Mouse (Mus musculus): ENCODE results near the gene Fat3. TPM values are rescaled to one million over a fixed set of nuclear protein-coding genes. Genes with fewer than 3 reads are reported as not detected.

Gene Fat3
- polyA plus RNA-seq, 1 experiment from 2014 or later, result 6.6 TPM

GRCm38 (mm10) chr9:16344902-16345855 lies 155.9 kb downstream of the Fat3 start:
- no peak overlapping the region for H3K4me3 ChIP-seq (ENCODE audit: low read length)
- H3K9me3 ChIP-seq (ENCODE audit: control insufficient read depth, low read length), result no peaks in the 10 kb centered on the region
- H3K9ac ChIP-seq (ENCODE audit: low read depth, low read length), result no peak overlapping the region
- WGBS, result 74% methylated on average over 11 of the region's 11 CpGs
- H3K4me1 ChIP-seq (ENCODE audit: control insufficient read depth, insufficient read depth, low read length), result no peaks in the 10 kb centered on the region
- H3K36me3 ChIP-seq (ENCODE audit: control insufficient read depth, insufficient read depth, low read length), result no peaks in the 10 kb centered on the region
- H3K27me3 ChIP-seq (ENCODE audit: control insufficient read depth, insufficient read depth, low read length), result no peaks in the 10 kb centered on the region
- H3K27ac ChIP-seq (ENCODE audit: low read depth, low read length), result no peak overlapping the region
- H3K4me2 ChIP-seq (replicated peaks; ENCODE audit: low read depth, low read length), result no peak overlapping the region
- no peak for ATAC-seq (ENCODE audit: low FRiP score, low TSS enrichment)

GRCm38 (mm10) chr9:16343191-16343590 lies 157.9 kb downstream of the Fat3 start:
- ATAC-seq (ENCODE audit: low FRiP score, low TSS enrichment), result no peak
- Histone ChIP-seq H3K36me3 (ENCODE audit: control insufficient read depth, insufficient read depth, low read length) (no peaks in the 10 kb centered on the region), H3K4me3 (ENCODE audit: low read length) (no peak overlapping the region), H3K4me1 (ENCODE audit: control insufficient read depth, insufficient read depth, low read length) (no peaks in the 10 kb centered on the region), H3K27me3 (ENCODE audit: control insufficient read depth, insufficient read depth, low read length) (no peaks in the 10 kb centered on the region), H3K9me3 (ENCODE audit: control insufficient read depth, low read length) (no peaks in the 10 kb centered on the region), H3K9ac (ENCODE audit: low read depth, low read length) (no peak overlapping the region), H3K4me2 (replicated peaks; ENCODE audit: low read depth, low read length) (no peak overlapping the region), H3K27ac (ENCODE audit: low read depth, low read length) (no peak overlapping the region)
- WGBS, result 80% methylated on average over 2 of the region's 2 CpGs

- no peak for ATAC-seq (ENCODE audit: low FRiP score, low TSS enrichment)
- Histone ChIP-seq H3K9ac (ENCODE audit: low read depth, low read length) (no peak overlapping the region), H3K4me2 (replicated peaks; ENCODE audit: low read depth, low read length) (no peak overlapping the region), H3K36me3 (ENCODE audit: control insufficient read depth, insufficient read depth, low read length) (no peaks in the 10 kb centered on the region), H3K4me1 (ENCODE audit: control insufficient read depth, insufficient read depth, low read length) (no peaks in the 10 kb centered on the region), H3K27ac (ENCODE audit: low read depth, low read length) (no peak overlapping the region), H3K9me3 (ENCODE audit: control insufficient read depth, low read length) (no peaks in the 10 kb centered on the region), H3K4me3 (ENCODE audit: low read length) (no peak overlapping the region), H3K27me3 (ENCODE audit: control insufficient read depth, insufficient read depth, low read length) (no peaks in the 10 kb centered on the region)
- 90% methylated on average over 8 of the region's 8 CpGs for WGBS
Measured at GRCm38 (mm10) chr9:16342577-16342976, 158.5 kb downstream of the Fat3 start.

GRCm38 (mm10) chr9:16330290-16330984 lies 170.6 kb downstream of the Fat3 start:
- no peaks in the 10 kb centered on the region for H3K27me3 ChIP-seq (ENCODE audit: control insufficient read depth, insufficient read depth, low read length)
- no peak overlapping the region for H3K4me3 ChIP-seq (ENCODE audit: low read length)
- H3K36me3 ChIP-seq (ENCODE audit: control insufficient read depth, insufficient read depth, low read length), result no peaks in the 10 kb centered on the region
- H3K4me2 ChIP-seq (replicated peaks; ENCODE audit: low read depth, low read length), result no peak overlapping the region
- no peak overlapping the region for H3K27ac ChIP-seq (ENCODE audit: low read depth, low read length)
- H3K4me1 ChIP-seq (ENCODE audit: control insufficient read depth, insufficient read depth, low read length), result no peaks in the 10 kb centered on the region
- no peak overlapping the region for H3K9ac ChIP-seq (ENCODE audit: low read depth, low read length)
- WGBS, result 29% methylated on average over 3 of the region's 3 CpGs
- ATAC-seq (ENCODE audit: low FRiP score, low TSS enrichment), result no peak
- no peaks in the 10 kb centered on the region for H3K9me3 ChIP-seq (ENCODE audit: control insufficient read depth, low read length)

- H3K4me3 ChIP-seq (ENCODE audit: low read length), result no peak overlapping the region
- no peak overlapping the region for H3K9ac ChIP-seq (ENCODE audit: low read depth, low read length)
- H3K4me2 ChIP-seq (replicated peaks; ENCODE audit: low read depth, low read length), result no peak overlapping the region
- 79% methylated on average over 1 of the region's 1 CpGs for WGBS
- H3K27me3 ChIP-seq (ENCODE audit: control insufficient read depth, insufficient read depth, low read length), result no peaks in the 10 kb centered on the region
- H3K27ac ChIP-seq (ENCODE audit: low read depth, low read length), result no peak overlapping the region
- H3K9me3 ChIP-seq (ENCODE audit: control insufficient read depth, low read length), result no peaks in the 10 kb centered on the region
- H3K36me3 ChIP-seq (ENCODE audit: control insufficient read depth, insufficient read depth, low read length), result no peaks in the 10 kb centered on the region
- no peak for ATAC-seq (ENCODE audit: low FRiP score, low TSS enrichment)
- H3K4me1 ChIP-seq (ENCODE audit: control insufficient read depth, insufficient read depth, low read length), result no peaks in the 10 kb centered on the region
Measured at GRCm38 (mm10) chr9:16318957-16319356, 182.1 kb downstream of the Fat3 start.

- Histone ChIP-seq H3K27me3 (ENCODE audit: control insufficient read depth, insufficient read depth, low read length) (no peaks in the 10 kb centered on the region), H3K36me3 (ENCODE audit: control insufficient read depth, insufficient read depth, low read length) (no peaks in the 10 kb centered on the region), H3K9ac (ENCODE audit: low read depth, low read length) (no peak overlapping the region), H3K4me2 (replicated peaks; ENCODE audit: low read depth, low read length) (no peak overlapping the region), H3K4me3 (ENCODE audit: low read length) (no peak overlapping the region), H3K9me3 (ENCODE audit: control insufficient read depth, low read length) (no peaks in the 10 kb centered on the region), H3K4me1 (ENCODE audit: control insufficient read depth, insufficient read depth, low read length) (no peaks in the 10 kb centered on the region), H3K27ac (ENCODE audit: low read depth, low read length) (no peak overlapping the region)
- 53% methylated on average over 4 of the region's 4 CpGs for WGBS
- ATAC-seq (ENCODE audit: low FRiP score, low TSS enrichment), result no peak
Measured at GRCm38 (mm10) chr9:16312599-16313197, 188.4 kb downstream of the Fat3 start.

- Histone ChIP-seq H3K27ac (ENCODE audit: low read depth, low read length) (no peak overlapping the region), H3K9ac (ENCODE audit: low read depth, low read length) (no peak overlapping the region), H3K27me3 (ENCODE audit: control insufficient read depth, insufficient read depth, low read length) (no peaks in the 10 kb centered on the region), H3K4me2 (replicated peaks; ENCODE audit: low read depth, low read length) (no peak overlapping the region), H3K4me1 (ENCODE audit: control insufficient read depth, insufficient read depth, low read length) (no peaks in the 10 kb centered on the region), H3K4me3 (ENCODE audit: low read length) (no peak overlapping the region), H3K9me3 (ENCODE audit: control insufficient read depth, low read length) (no peaks in the 10 kb centered on the region), H3K36me3 (ENCODE audit: control insufficient read depth, insufficient read depth, low read length) (no peaks in the 10 kb centered on the region)
- 54% methylated on average over 5 of the region's 5 CpGs for WGBS
- no peak for ATAC-seq (ENCODE audit: low FRiP score, low TSS enrichment)
Measured at GRCm38 (mm10) chr9:16310855-16311848, 189.9 kb downstream of the Fat3 start.

- no peaks in the 10 kb centered on the region for H3K27me3 ChIP-seq (ENCODE audit: control insufficient read depth, insufficient read depth, low read length)
- no peaks in the 10 kb centered on the region for H3K4me1 ChIP-seq (ENCODE audit: control insufficient read depth, insufficient read depth, low read length)
- H3K4me2 ChIP-seq (replicated peaks; ENCODE audit: low read depth, low read length), result no peak overlapping the region
- no peaks in the 10 kb centered on the region for H3K9me3 ChIP-seq (ENCODE audit: control insufficient read depth, low read length)
- no peak overlapping the region for H3K9ac ChIP-seq (ENCODE audit: low read depth, low read length)
- no peak overlapping the region for H3K4me3 ChIP-seq (ENCODE audit: low read length)
- WGBS, result 89% methylated on average over 4 of the region's 4 CpGs
- no peak for ATAC-seq (ENCODE audit: low FRiP score, low TSS enrichment)
- no peaks in the 10 kb centered on the region for H3K36me3 ChIP-seq (ENCODE audit: control insufficient read depth, insufficient read depth, low read length)
- no peak overlapping the region for H3K27ac ChIP-seq (ENCODE audit: low read depth, low read length)
Measured at GRCm38 (mm10) chr9:16310305-16310704, 190.8 kb downstream of the Fat3 start.

Measured in kidney, embryonic 14.5 days (tissue).